Mouse (Mus musculus): ENCODE measurements at regions not wholly inside any gene's neighbourhood (a gene's known extent, or its start where the extent isn't known, plus 50 kb on each side); places are given as distances from the start of the nearest gene placed in this dataset.

- Histone ChIP-seq H3K9me3 (replicated peaks; ENCODE audit: insufficient read depth, low read length) (no peaks in the 10 kb centered on the region), H3K79me2 (ENCODE audit: control insufficient read depth, insufficient read depth, low read length, poor library complexity) (no peaks in the 10 kb centered on the region), H3K27ac (ENCODE audit: control insufficient read depth, low read depth, low read length) (no peak overlapping the region), H3K4me3 (ENCODE audit: control insufficient read depth in 1 of 2, insufficient read depth in 1 of 2, low read depth in 2 of 2, low read length in 2 of 2) (no peak overlapping the region), H3K4me1 (ENCODE audit: control insufficient read depth in 1 of 2, insufficient read depth in 2 of 2, low read length in 2 of 2) (no peaks in the 10 kb centered on the region), H3K9ac (ENCODE audit: control insufficient read depth, low read depth, low read length, poor library complexity, severe bottlenecking) (no peak overlapping the region), H3K36me3 (ENCODE audit: control insufficient read depth in 1 of 2, insufficient read depth in 2 of 2, low read length in 2 of 2) (no peaks in the 10 kb centered on the region), H3K27me3 (ENCODE audit: control insufficient read depth in 1 of 2, insufficient read depth in 2 of 2, low read length in 2 of 2) (no peaks in the 10 kb centered on the region)
- no peak for DNase-seq (ENCODE audit: low read depth, low spot score)
- TF ChIP-seq ZNF384 (IDR thresholded peaks at IDR 0.05; ENCODE audit: low read depth, low read length) (no peak), MAFK (IDR thresholded peaks at IDR 0.05; ENCODE audit: borderline replicate concordance, low read depth, low read length) (no peak), NRF1 (IDR thresholded peaks at IDR 0.05; ENCODE audit: insufficient read depth, low read depth, low read length, poor library complexity, severe bottlenecking) (no peak), USF2 (IDR thresholded peaks at IDR 0.05; ENCODE audit: borderline replicate concordance in 1 of 2, insufficient read depth in 1 of 2, low read depth in 1 of 2, low read length in 2 of 2) (no peak), POLR2A (IDR thresholded peaks at IDR 0.05; ENCODE audit: control insufficient read depth in 1 of 2, insufficient read depth in 1 of 2, low read depth in 1 of 2, low read length in 2 of 2, poor library complexity in 1 of 2) (no peak), ZC3H11A (IDR thresholded peaks at IDR 0.05; ENCODE audit: low read depth, low read length) (no peak), SMC3 (IDR thresholded peaks at IDR 0.05; ENCODE audit: low read depth, low read length) (no peak), JUND (IDR thresholded peaks at IDR 0.05; ENCODE audit: low read depth, low read length) (no peak), TAL1 (IDR thresholded peaks at IDR 0.05; ENCODE audit: low read length) (no peak), USF1 (IDR thresholded peaks at IDR 0.05; ENCODE audit: low read depth, low read length) (no peak), ETS1 (IDR thresholded peaks at IDR 0.05; ENCODE audit: low read depth, low read length) (no peak), TBP (IDR thresholded peaks at IDR 0.05; ENCODE audit: low read depth, low read length) (no peak), UBTF (IDR thresholded peaks at IDR 0.05; ENCODE audit: borderline replicate concordance, insufficient read depth, low read depth, low read length) (no peak), MAX (IDR thresholded peaks at IDR 0.05; ENCODE audit: low read length) (no peak), TCF12 (IDR thresholded peaks at IDR 0.05; ENCODE audit: low read depth, low read length) (no peak), POLR2AphosphoS5 (IDR thresholded peaks at IDR 0.05; ENCODE audit: borderline replicate concordance, low read depth, low read length) (no peak), POLR2AphosphoS2 (IDR thresholded peaks at IDR 0.05; ENCODE audit: low read length) (no peak)
These were observed 424.5 kb downstream of the Ajap1 start for GRCm38 (mm10) chr4:153058152-153058551.

DNA sequence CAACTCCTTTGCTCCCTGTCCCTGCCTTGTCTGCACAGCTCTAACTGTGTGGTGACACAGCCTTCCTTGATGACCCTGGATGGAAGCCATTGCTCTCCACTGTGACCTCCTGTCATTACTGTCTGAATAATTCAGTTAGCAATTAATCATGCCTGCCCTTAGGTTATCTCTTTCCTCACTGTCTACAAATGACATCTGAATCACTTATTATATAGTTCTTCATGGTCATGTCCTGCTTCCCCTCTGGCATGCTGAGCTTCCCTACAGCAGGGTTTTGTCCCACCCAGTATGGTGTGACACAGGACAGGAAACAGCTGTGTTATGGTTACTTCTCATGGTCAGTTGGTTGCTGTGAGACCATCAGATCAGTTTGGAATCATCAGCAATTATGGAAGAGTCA, 458.9 kb downstream of the Ajap1 start:
- no peak for DNase-seq (ENCODE audit: low read depth, low spot score)
- H3K27ac ChIP-seq (ENCODE audit: control insufficient read depth, low read depth, low read length): no peak overlapping the region
- H3K4me3 ChIP-seq (ENCODE audit: control insufficient read depth in 1 of 2, insufficient read depth in 1 of 2, low read depth in 2 of 2, low read length in 2 of 2): no peak overlapping the region
- no peaks in the 10 kb centered on the region for H3K27me3 ChIP-seq (ENCODE audit: control insufficient read depth in 1 of 2, insufficient read depth in 2 of 2, low read length in 2 of 2)
- no peak overlapping the region for H3K9ac ChIP-seq (ENCODE audit: control insufficient read depth, low read depth, low read length, poor library complexity, severe bottlenecking)
- H3K79me2 ChIP-seq (ENCODE audit: control insufficient read depth, insufficient read depth, low read length, poor library complexity): no peaks in the 10 kb centered on the region
- H3K9me3 ChIP-seq (replicated peaks; ENCODE audit: insufficient read depth, low read length): no peaks in the 10 kb centered on the region
- no peaks in the 10 kb centered on the region for H3K4me1 ChIP-seq (ENCODE audit: control insufficient read depth in 1 of 2, insufficient read depth in 2 of 2, low read length in 2 of 2)
- H3K36me3 ChIP-seq (ENCODE audit: control insufficient read depth in 1 of 2, insufficient read depth in 2 of 2, low read length in 2 of 2): no peaks in the 10 kb centered on the region
- TF ChIP-seq NELFE (IDR thresholded peaks at IDR 0.05; ENCODE audit: low read depth, low read length) (no peak), EP300 (IDR thresholded peaks at IDR 0.05; ENCODE audit: low read depth in 1 of 2, low read length in 2 of 2) (no peak), SIN3A (IDR thresholded peaks at IDR 0.05; ENCODE audit: low read length) (no peak), RCOR1 (IDR thresholded peaks at IDR 0.05; ENCODE audit: low read depth, low read length) (no peak)
